Mouse (Mus musculus) testis, adult 2 months (tissue): ENCODE results near the gene Zfp235.

Experiments
- CTCF ChIP-seq: fragments of 200-500 bp; IDR thresholded peaks from 2 replicates; pipeline ENCODE4 v1.5.1; 2012; ENCODE audit warnings: low read depth, mild to moderate bottlenecking, inconsistent platforms, low read length, moderate library complexity; ENCODE audit not compliant: control insufficient read depth, insufficient read depth, insufficient replicate concordance
- POLR2A ChIP-seq: fragments of 200-500 bp; IDR thresholded peaks from 2 replicates; pipeline ENCODE4 v1.6.1; 2012; ENCODE audit warnings: low read depth, mild to moderate bottlenecking, inconsistent platforms, low read length, moderate library complexity; ENCODE audit not compliant: control insufficient read depth

- TF ChIP-seq CTCF (no peak), POLR2A (no peak)
These were observed 17.3 kb upstream of the Zfp235 start for GRCm38 (mm10) chr7:24116655-24117054.
